Mouse (Mus musculus): ENCODE measurements around the gene Cmya5.
"Not testable (repeated sequence)": the region's sequence is repeated elsewhere in the genome, so short reads cannot be mapped to it uniquely, and the experiment has no call there.

The Cmya5 gene

DNA sequence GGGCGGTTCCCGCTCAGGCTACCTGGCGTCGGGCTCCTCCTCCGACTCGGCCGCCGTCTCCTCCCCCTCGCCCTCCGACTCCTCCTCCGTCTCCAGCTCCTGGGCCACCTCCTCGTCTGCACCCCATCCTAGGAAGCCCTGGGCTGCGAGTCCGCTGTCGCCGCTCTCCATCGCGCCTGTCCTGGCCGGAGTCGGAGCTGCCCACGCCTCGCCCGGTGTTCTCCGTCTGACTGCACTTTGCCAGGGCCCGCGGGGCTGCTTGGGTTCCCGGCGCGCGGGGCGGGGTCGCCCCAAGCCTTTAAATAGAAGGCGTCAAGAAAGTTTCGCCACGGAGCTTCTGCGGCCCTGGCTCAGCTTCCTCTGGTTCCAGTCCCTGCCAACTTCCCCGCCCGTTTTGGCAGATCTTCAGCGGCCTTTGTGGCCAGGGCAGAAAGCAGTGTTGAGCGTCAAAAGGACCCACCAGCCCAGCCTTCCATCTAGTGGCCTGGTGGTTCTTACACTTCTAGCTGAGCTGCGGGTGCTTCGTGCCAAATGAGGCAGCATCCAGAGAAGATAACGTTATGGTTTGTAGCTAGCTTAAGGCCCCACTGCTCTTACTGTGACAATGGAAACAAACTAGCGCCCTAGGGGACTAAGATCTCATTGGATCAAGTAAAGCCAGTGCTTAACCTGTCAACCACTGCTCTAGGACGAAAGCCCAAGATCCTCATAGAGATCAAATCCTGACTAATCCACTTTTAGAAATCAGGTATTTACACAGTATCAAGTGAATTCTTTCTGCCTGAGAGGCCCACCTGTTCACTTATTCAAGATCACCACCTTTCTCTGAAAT lies at the start of gene Cmya5:
Gene Cmya5, minus strand, starts transcription at position 389 of the 832 bp plus-strand sequence.
- DNase-seq (ENCODE audit: low spot score), result peak; percentile 87

DNA sequence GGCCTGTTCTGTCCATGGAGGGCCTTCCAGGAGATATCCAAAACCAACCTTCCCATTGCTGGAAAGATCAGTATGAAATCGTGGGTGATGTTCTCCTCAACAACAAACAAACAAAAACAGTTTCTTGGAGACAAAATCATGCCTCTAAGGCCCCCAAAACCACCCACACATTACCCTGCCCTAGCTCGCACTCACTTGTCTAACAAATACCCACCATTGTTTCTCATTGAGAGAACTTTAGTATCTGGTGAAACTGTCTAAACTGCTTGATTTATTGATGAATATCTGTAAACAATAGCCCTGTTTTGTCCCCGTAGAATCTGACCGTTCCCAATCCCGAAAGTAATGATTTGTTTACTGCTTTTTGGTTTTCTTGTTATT lies 48.1 kb upstream of the Cmya5 start:
- no peak for DNase-seq (ENCODE audit: low spot score)

- peak; percentile 93 for DNase-seq (ENCODE audit: low spot score)
Observed at GRCm38 (mm10) chr13:93191831-93192645, 47.5 kb upstream of the Cmya5 start, which contains the start of gene Tent2. Gene Tent2, minus strand, starts transcription at chr13:93192385.

DNA sequence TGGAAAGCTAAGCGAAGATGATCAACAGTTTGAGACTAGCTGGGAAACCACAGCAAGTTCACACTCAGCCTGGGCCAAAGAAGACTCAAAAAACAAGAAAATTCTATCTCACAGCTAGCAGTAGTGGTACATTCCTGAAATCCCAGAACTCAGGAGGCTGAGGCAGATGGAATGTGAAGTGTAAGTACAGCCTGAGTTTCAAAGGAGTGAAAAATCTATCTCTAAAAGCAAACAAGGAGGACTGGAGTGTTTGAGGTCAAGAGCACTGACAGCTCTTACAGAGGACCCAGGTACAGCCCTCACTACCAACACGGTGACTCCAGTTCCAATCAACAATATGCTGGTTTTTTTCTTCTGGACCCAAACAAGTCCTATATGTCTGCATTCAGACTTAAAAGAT lies 44.9 kb upstream of the Cmya5 start:
- DNase-seq (ENCODE audit: low spot score), result no peak

- no peak for DNase-seq (ENCODE audit: low spot score)
Observed at GRCm38 (mm10) chr13:93188738-93189137, 44.2 kb upstream of the Cmya5 start.

DNA sequence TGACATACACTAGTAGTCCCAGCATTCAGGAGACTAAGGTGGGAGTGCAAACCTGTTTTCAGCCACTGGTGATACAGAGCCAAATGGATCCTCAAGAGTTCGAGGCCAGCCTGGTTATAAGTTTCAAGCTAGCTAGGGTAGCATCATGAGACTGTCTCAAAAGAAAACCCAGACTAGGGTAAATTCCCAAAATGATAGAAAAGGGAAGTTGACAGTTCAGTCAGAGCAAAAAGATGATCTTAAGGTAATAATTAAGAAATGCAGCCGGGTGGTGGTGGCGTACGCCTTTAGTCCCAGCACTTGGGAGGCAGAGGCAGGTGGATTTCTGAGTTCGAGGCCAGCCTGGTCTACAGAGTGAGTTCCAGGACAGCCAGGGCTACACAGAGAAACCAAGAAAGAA lies 43.3 kb upstream of the Cmya5 start:
- not testable (repeated sequence) for DNase-seq (ENCODE audit: low spot score)

DNA sequence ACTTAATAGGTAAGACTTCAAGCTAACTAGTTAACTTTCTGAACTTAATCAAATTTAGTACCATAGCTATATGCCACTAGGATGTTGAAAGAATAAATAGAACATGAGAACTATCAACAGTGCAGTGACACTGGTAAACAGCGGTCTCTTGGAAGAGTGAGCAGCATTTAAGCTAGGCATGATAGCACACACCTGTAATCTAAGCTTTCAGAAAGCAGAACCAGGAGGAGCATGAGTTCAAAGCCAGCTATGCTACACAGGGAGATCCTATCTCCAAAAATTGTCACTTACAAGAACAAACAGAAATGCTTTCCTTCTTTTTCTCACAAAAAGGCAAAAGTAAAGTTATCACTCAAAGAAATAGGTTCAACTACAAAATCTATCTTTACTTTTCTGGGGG lies 35.8 kb upstream of the Cmya5 start:
- no peak for DNase-seq (ENCODE audit: low spot score)

DNA sequence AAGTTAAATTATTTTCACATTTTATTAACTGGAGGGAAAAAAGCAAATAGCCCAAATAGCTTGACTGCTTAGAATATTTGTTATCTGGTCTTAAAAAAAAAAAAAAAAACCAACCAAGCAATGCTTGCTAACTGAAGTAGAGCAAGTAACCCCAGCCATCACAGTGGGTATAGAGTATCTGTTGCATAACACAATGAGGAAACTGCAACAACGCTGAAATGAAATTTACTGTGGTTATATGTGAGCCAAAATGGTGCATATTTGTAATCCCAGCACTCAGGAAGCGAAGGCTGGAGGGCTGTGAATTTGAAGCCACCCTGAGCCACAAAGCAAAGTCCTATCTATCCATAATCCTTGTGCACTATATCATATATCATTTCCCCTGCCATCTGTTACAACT lies 35.0 kb upstream of the Cmya5 start:
- DNase-seq (ENCODE audit: low spot score), result no peak

DNA sequence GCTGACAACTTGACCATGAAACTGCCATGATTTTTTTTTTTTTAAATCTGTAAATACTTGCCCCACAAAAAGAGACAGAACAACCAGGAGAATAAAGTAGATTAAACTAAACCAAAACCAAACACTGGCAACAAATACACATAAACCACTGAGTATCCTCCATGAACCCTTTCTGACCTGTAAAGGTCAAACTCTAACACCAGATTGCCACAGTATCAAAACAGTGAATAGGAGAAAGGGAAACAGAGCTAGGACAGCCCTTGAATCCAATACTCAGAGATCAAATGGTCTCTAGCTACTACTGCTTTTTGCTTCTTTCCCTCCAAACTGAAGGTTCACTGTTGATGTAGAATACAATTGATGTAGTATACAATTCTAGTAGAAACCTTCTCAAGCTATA lies 33.0 kb upstream of the Cmya5 start:
- DNase-seq (ENCODE audit: low spot score), result no peak

- DNase-seq (ENCODE audit: low spot score), result no peak
Observed at GRCm38 (mm10) chr13:93163303-93163702, 18.8 kb upstream of the Cmya5 start.

- no peak for DNase-seq (ENCODE audit: low spot score)
Observed at GRCm38 (mm10) chr13:93162456-93162855, 17.9 kb upstream of the Cmya5 start.

DNA sequence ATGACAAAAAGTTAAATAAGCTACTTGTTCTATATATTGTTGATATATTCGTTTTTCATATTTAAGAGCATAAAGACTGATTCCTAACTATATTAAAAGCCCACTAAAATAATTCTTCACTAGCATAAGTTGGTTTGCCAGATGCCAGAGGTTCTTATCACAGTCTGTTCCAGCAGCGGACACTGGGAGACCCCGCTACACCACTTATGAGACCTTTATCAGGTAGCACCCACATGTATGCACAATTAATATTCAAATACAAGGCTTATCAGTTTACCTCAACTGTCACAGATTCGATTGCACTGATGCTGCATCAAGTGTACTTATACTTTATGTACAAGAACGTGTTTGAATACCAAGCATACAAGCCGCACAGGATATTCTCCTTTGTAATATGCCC lies 13.7 kb upstream of the Cmya5 start:
- no peak for DNase-seq (ENCODE audit: low spot score)

- DNase-seq (ENCODE audit: low spot score), result no peak
Observed at GRCm38 (mm10) chr13:93153280-93153679, 8.8 kb upstream of the Cmya5 start.

- no peak for DNase-seq (ENCODE audit: low spot score)
Observed at GRCm38 (mm10) chr13:93143819-93144283, 673 bp downstream of the Cmya5 start.

DNA sequence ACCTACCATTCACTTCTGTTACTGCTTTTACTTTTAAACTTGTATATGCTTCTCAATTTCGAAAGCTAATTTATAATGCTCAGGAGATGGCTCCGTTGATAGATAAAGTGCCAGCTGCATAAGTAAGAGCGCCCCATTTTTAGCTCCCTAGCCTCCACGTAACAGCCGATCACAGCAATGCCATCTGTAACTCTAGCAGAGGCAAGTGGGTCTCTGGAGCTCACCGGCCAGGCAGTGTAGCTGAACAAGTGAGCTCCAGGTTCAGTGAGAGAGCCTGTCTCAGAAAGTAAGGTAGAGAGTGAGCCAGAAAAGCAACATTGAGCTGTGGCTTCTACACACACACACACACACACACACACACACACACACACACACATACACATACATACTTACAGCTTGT lies 3.3 kb downstream of the Cmya5 start:
- DNase-seq (ENCODE audit: low spot score), result no peak

- no peak for DNase-seq (ENCODE audit: low spot score)
Observed at GRCm38 (mm10) chr13:93138059-93138458, 6.5 kb downstream of the Cmya5 start.

GRCm38 (mm10) chr13:93137098-93137497 lies 7.4 kb downstream of the Cmya5 start:
- no peak for DNase-seq (ENCODE audit: low spot score)

DNA sequence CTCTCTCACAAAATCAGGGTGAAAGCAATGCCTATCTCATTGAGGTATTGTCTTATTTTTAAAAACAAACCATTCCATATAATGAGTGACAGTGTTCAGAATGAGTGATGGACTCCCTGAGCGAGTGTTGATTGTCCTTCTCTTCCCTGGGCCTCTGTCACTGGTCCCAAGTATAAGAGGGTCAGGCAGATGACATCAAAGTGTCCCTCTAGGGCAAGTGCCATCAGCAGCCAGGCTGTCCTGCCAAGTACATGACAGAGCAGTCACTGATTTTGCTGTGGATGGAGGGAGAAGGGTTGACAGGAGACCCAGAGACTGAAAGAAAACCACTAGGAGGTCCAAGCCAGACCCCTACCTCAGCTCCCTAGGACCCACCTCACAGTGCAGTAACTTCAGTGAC lies 8.3 kb downstream of the Cmya5 start:
- DNase-seq (ENCODE audit: low spot score), result no peak

GRCm38 (mm10) chr13:93135501-93135900 lies 9.0 kb downstream of the Cmya5 start:
- no peak for DNase-seq (ENCODE audit: low spot score)

DNA sequence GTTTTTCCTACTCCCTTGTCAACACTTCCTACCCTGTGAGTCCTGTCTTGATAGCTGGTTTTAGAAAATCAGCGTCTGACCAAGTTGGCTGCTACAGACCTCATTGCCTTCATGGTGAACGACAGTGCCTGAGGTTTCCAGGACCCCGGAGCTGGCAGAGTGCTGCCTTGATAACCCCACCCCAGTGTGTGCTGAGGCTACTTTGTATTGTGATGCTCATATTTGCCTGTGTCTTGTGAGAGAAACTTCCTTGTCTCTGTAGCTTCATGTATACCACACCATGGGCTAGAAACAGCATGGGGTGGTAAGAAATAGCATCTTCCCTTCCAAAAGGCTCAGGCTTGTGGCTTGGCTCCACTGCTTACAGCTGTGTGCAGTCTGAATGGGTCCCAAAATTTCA lies 13.8 kb downstream of the Cmya5 start:
- DNase-seq (ENCODE audit: low spot score), result no peak

GRCm38 (mm10) chr13:93128961-93129360 lies 15.6 kb downstream of the Cmya5 start:
- no peak for DNase-seq (ENCODE audit: low spot score)

DNA sequence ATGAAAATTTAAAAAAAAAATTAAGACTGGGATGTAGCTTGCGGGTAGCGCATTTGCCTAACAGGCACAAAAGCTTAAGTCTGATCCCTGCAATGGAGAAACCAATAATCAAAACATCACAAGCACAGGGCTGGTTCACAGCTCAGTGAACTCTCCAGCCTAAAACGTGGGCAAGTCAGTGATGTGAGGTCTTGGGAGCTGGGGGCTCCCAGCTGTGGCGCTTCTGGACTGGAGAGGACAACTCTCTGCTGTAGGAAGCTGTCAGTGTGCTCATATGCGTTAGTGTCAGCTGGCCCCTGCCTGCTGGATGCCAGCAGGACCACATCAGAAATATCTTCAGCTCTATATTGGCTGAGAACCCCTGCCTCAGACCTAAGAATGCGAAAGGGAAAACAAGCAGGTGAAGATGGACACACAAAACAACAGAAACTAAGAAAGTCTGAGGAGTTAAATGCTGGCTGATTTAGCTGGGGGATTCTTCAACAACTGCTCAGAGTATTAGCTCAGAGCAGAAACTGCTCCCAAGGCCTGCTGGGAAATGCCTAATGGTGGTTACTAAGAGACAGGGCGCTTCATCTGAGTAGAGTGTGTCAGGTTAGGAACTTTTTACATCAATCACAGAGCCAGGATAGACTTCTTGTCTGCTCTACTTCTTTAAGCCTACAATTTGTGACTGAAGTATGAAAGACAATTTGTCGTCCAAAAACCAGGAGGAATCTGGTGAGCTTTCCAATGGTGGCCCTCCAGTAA lies 16.2 kb downstream of the Cmya5 start:
- no peak for DNase-seq (ENCODE audit: low spot score)
